Mouse (Mus musculus) lung, embryonic 15.5 days (tissue): ENCODE measurements around the gene 0610012G03Rik. TPM values are rescaled to one million over a fixed set of nuclear protein-coding genes. Genes with fewer than 3 reads are reported as not detected.
"Not testable (repeated sequence)": the region's sequence is repeated elsewhere in the genome, so short reads cannot be mapped to it uniquely, and the experiment has no call there.

Source experiments
- ATAC-seq: fragments of 200-750 bp; cut with Nextera tagmentation; 2 replicates; pipeline ENCODE4 v1.8.0; 2017; ENCODE audit warnings: moderate number of reproducible peaks, borderline replicate concordance; ENCODE audit not compliant: low FRiP score, low TSS enrichment; ENCODE audit errors: extremely low read depth
- H3K27ac ChIP-seq: fragments of 300-500 bp; sonication (generic); 2 replicates; pipeline ENCODE4 v1.5.1; 2015; ENCODE audit warnings: moderate library complexity, mild to moderate bottlenecking, inconsistent platforms
- H3K27me3 ChIP-seq: fragments of 300-500 bp; sonication (generic); 2 replicates; pipeline ENCODE4 v1.6.1; 2015; ENCODE audit warnings: inconsistent platforms
- H3K36me3 ChIP-seq: fragments of 300-500 bp; sonication (generic); 2 replicates; pipeline ENCODE4 v1.6.1; 2015; ENCODE audit warnings: inconsistent platforms
- H3K4me1 ChIP-seq: fragments of 300-500 bp; sonication (generic); 2 replicates; pipeline ENCODE4 v1.6.1; 2015; ENCODE audit warnings: inconsistent platforms
- H3K4me2 ChIP-seq: fragments of 300-500 bp; sonication (generic); 2 replicates; pipeline ENCODE4 v1.6.1; 2015; ENCODE audit warnings: inconsistent platforms, mild to moderate bottlenecking, moderate library complexity
- H3K4me3 ChIP-seq: fragments of 300-500 bp; sonication (generic); 2 replicates; pipeline ENCODE4 v1.5.1; 2015; ENCODE audit warnings: mild to moderate bottlenecking, inconsistent platforms
- H3K9ac ChIP-seq: fragments of 300-500 bp; sonication (generic); 2 replicates; pipeline ENCODE4 v1.6.1; 2015; ENCODE audit warnings: inconsistent platforms
- H3K9me3 ChIP-seq: fragments of 300-500 bp; sonication (generic); 2 replicates; pipeline ENCODE4 v1.6.1; 2016; ENCODE audit warnings: inconsistent platforms
- WGBS: fragments of 180-500 bp; shearing (Covaris S2); methylation state at CpG from one replicate; pipeline ENCODE4 v1.1.7; 2015; 5-methylcytosine and 5-hydroxymethylcytosine counted together
- polyA plus RNA-seq: library from polyadenylated mRNA; unstranded; fragments of >200 nt; fragmentation: Nextera tagmentation; extraction: Ambion mirVana; gene quantifications from 2 replicates; pipeline ENCODE4 v1.2.1, GENCODE M21; 2015

The 0610012G03Rik gene
- polyA plus RNA-seq = 75.7 and 77.3 TPM in 2 replicates

GRCm38 (mm10) chr16:31948345-31948774 lies at the start of gene 0610012G03Rik, which contains the start of gene Ncbp2:
Gene 0610012G03Rik, minus strand, starts transcription at chr16:31948494.
Gene Ncbp2, plus strand, starts transcription at chr16:31948513.
- H3K4me2 ChIP-seq = peak within 1 kb of the TSS; percentile 60
- peak within 1 kb of the TSS; percentile 83 for H3K27ac ChIP-seq
- H3K9ac ChIP-seq = peak within 1 kb of the TSS; percentile 83
- under 1% methylated on average over 55 of the region's 55 CpGs for WGBS
- no peaks in the 10 kb centered on the region for H3K27me3 ChIP-seq
- H3K36me3 ChIP-seq = peaks cover 16% of the 10 kb centered on the region; the same call in 1 of the 2 replicates
- no peaks in the 10 kb centered on the region for H3K9me3 ChIP-seq
- ATAC-seq = peak; percentile 89
- peak within 1 kb of the TSS; percentile 82 for H3K4me3 ChIP-seq
- H3K4me1 ChIP-seq = peaks cover 34% of the 10 kb centered on the region

DNA sequence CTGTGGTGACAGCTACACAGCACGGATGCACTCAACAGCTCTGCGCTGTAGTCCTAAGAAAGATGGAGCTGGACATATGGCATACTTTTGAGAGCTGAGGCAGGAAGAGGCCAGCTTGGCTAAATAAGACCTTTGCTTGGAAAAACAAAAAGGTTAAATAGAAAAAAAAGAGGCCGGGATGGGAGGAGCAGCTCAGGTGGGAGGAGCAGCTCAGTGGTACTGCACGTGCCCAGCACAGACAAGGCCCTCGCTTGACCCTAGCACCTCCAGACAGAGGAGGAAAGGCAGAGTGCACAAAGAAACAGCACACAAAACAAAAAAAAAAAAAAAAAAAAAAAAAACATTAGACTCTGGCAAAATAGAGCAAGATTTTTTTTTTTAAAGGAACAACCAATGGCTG lies 48.1 kb upstream of the 0610012G03Rik start:
- Histone ChIP-seq H3K27me3 (no peaks in the 10 kb centered on the region), H3K4me2 (no peak overlapping the region), H3K9ac (no peak overlapping the region), H3K9me3 (no peaks in the 10 kb centered on the region), H3K36me3 (peaks cover 15% of the 10 kb centered on the region), H3K4me1 (peaks cover 4% of the 10 kb centered on the region), H3K27ac (no peak overlapping the region), H3K4me3 (no peak overlapping the region)
- ATAC-seq = no peak
- WGBS = 82% methylated on average over 5 of the region's 5 CpGs

GRCm38 (mm10) chr16:31993946-31994345 lies 45.7 kb upstream of the 0610012G03Rik start:
- Histone ChIP-seq H3K9me3 (no peaks in the 10 kb centered on the region), H3K36me3 (peaks cover 25% of the 10 kb centered on the region), H3K4me2 (no peak overlapping the region), H3K27me3 (no peaks in the 10 kb centered on the region), H3K9ac (no peak overlapping the region), H3K4me3 (no peak overlapping the region), H3K4me1 (no peaks in the 10 kb centered on the region), H3K27ac (no peak overlapping the region)
- ATAC-seq = no peak

DNA sequence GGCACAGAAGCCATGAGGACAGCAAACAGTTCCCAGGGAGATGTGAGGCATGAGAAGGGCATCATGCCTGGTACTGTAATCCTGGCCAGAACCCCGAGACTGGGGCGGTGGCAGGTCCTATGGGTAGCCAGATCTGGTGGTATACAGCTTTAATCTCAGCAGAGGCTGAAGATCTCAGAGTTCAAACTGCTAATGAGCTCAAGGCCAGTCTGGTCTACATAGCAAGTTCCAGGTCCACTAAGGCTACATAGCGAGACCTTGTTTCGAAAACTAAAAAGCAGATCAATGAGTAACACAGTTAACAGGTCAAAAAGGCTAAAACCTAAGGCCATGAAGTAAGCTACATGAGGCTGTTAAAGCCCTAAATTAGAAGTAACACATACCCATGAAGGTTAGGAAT lies 44.9 kb upstream of the 0610012G03Rik start:
- Histone ChIP-seq H3K4me1 (no peaks in the 10 kb centered on the region), H3K27ac (no peak overlapping the region), H3K9ac (no peak overlapping the region), H3K4me2 (no peak overlapping the region), H3K27me3 (no peaks in the 10 kb centered on the region), H3K4me3 (no peak overlapping the region), H3K36me3 (peaks cover 29% of the 10 kb centered on the region), H3K9me3 (no peaks in the 10 kb centered on the region)
- no peak for ATAC-seq
- WGBS = 96% methylated on average over 4 of the region's 4 CpGs

DNA sequence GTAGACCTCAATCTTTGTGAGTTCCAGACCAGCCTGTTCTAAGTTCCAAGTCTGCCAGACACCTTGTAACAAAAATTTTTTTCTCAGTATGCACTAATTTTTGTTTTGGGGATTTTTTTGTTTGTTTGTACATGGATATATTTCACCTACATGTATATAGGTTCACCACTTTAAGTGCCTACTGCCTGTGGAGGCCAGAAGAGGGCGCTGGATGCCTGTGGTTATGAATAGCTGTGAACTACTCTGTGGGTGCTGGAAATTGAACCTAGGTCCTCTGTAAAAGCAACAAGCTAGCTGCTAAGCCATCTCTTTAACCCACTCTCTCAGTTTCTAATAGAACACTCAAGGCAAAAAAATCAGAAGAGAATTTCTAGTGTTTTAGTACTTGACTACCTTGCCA lies 43.7 kb upstream of the 0610012G03Rik start:
- no peak overlapping the region for H3K4me3 ChIP-seq
- H3K36me3 ChIP-seq = peaks cover 34% of the 10 kb centered on the region
- no peak for ATAC-seq
- H3K27me3 ChIP-seq = no peaks in the 10 kb centered on the region
- no peak overlapping the region for H3K9ac ChIP-seq
- no peaks in the 10 kb centered on the region for H3K9me3 ChIP-seq
- H3K4me1 ChIP-seq = no peaks in the 10 kb centered on the region
- no peak overlapping the region for H3K4me2 ChIP-seq
- 44% methylated on average over 1 of the region's 1 CpGs for WGBS
- H3K27ac ChIP-seq = no peak overlapping the region

- no peak overlapping the region for H3K9ac ChIP-seq
- no peak overlapping the region for H3K4me3 ChIP-seq
- 71% methylated on average over 5 of the region's 5 CpGs for WGBS
- no peak for ATAC-seq
- H3K4me2 ChIP-seq = no peak overlapping the region
- H3K27ac ChIP-seq = no peak overlapping the region
- peaks cover 43% of the 10 kb centered on the region for H3K36me3 ChIP-seq
- no peaks in the 10 kb centered on the region for H3K27me3 ChIP-seq
- H3K9me3 ChIP-seq = no peaks in the 10 kb centered on the region
- no peaks in the 10 kb centered on the region for H3K4me1 ChIP-seq
Observed at GRCm38 (mm10) chr16:31980946-31981345, 32.7 kb upstream of the 0610012G03Rik start.

DNA sequence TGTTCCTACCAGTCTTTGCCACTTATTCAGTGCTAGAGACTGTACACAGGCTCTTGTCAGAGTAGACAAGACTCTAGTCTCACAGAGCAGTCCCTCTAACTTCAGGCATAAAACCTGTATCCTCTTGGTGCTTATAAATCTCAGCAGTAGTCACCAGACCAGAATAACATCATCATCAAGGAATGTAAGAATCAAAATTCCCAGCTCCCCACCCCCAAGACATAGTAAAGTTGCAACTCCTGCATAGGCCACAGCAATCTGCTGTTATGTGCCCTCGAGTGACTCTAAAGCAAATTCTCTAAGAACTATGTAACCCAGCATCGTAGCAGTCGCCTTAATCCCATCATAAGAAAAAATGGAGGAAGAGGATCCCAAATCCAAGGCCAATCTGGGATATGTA lies 31.2 kb upstream of the 0610012G03Rik start:
- Histone ChIP-seq H3K9ac (no peak overlapping the region), H3K36me3 (peaks cover 47% of the 10 kb centered on the region), H3K4me1 (no peaks in the 10 kb centered on the region), H3K4me3 (no peak overlapping the region), H3K27ac (no peak overlapping the region), H3K27me3 (no peaks in the 10 kb centered on the region), H3K4me2 (no peak overlapping the region), H3K9me3 (no peaks in the 10 kb centered on the region)
- 85% methylated on average over 3 of the region's 3 CpGs for WGBS
- ATAC-seq = no peak

DNA sequence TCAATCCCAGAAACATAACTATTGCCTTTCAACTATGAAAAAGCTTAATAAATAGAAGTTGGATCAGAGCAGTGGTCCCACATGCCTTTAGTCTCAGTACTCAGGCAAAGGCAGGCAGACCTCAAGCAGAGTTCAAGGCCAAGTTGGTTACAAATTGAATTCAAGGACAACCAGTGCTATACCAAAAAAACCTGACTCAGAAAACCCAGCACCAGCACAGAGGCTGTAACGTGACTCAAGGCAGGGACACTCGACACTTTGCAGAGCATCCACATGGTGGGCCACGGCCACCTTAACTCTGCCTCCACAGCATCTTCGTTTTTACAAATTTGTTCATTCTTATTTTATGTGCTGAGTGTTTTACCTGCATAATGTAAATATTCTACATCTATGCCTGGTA lies 27.0 kb upstream of the 0610012G03Rik start:
- peaks cover 47% of the 10 kb centered on the region for H3K36me3 ChIP-seq
- no peak overlapping the region for H3K27ac ChIP-seq
- H3K4me3 ChIP-seq = no peak overlapping the region
- H3K4me1 ChIP-seq = no peaks in the 10 kb centered on the region
- no peaks in the 10 kb centered on the region for H3K27me3 ChIP-seq
- WGBS = 85% methylated on average over 4 of the region's 4 CpGs
- H3K9ac ChIP-seq = no peak overlapping the region
- ATAC-seq = no peak
- no peaks in the 10 kb centered on the region for H3K9me3 ChIP-seq
- no peak overlapping the region for H3K4me2 ChIP-seq

DNA sequence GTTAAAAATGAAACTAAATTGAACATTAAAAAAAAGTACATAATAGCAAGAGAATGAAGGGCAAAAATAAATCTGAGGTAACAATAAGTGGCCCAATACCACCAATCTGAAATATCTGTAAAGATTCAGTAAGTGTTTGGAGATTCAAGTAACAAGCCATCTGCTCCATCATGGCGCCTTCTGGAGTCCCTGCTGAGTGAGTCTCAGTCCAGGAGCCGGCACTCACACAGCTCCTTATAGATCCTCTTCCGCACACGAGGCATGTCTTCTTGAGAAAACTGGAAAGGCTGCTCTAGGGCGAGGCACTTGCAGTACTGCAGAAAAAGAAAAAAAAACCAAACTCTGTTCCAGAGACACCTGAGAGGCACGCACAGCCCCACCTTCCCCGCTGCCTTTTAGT lies 14.9 kb upstream of the 0610012G03Rik start:
- no peak overlapping the region for H3K4me3 ChIP-seq
- no peak overlapping the region for H3K4me2 ChIP-seq
- no peak for ATAC-seq
- peaks cover 65% of the 10 kb centered on the region for H3K36me3 ChIP-seq
- H3K9me3 ChIP-seq = no peaks in the 10 kb centered on the region
- WGBS = 86% methylated on average over 7 of the region's 7 CpGs
- no peaks in the 10 kb centered on the region for H3K27me3 ChIP-seq
- H3K9ac ChIP-seq = no peak overlapping the region
- H3K4me1 ChIP-seq = no peaks in the 10 kb centered on the region
- no peak overlapping the region for H3K27ac ChIP-seq

DNA sequence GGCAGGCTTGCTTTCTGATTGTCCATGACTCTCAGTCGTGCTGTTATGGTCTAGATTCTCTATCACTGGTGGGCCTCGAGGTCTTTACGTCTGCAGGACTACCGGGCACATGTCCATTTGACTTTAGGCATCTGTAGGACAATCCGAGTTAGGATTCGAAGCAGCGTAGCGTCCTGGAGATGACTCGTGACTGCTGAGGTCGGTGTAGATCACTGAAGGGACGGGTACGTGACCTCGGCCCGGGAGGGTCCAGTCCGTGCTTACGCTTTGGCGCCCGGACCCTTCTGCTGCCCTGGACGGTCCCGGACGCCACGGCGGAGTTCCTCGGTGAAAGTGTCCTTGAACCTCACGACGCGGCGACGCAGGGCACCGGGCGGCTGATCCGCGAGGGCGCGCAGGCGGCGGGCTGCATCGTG lies 385 bp downstream of the 0610012G03Rik start:
- H3K9ac ChIP-seq = peak overlapping the region; percentile 83
- ATAC-seq = peak; percentile 81
- peak overlapping the region; percentile 83 for H3K27ac ChIP-seq
- H3K36me3 ChIP-seq = peaks cover 16% of the 10 kb centered on the region; the same call in 1 of the 2 replicates
- WGBS = 0% methylated on average over 38 of the region's 38 CpGs
- H3K4me1 ChIP-seq = peaks cover 34% of the 10 kb centered on the region
- H3K4me2 ChIP-seq = peak overlapping the region; percentile 60
- H3K9me3 ChIP-seq = no peaks in the 10 kb centered on the region
- H3K4me3 ChIP-seq = peak overlapping the region; percentile 82
- H3K27me3 ChIP-seq = no peaks in the 10 kb centered on the region

DNA sequence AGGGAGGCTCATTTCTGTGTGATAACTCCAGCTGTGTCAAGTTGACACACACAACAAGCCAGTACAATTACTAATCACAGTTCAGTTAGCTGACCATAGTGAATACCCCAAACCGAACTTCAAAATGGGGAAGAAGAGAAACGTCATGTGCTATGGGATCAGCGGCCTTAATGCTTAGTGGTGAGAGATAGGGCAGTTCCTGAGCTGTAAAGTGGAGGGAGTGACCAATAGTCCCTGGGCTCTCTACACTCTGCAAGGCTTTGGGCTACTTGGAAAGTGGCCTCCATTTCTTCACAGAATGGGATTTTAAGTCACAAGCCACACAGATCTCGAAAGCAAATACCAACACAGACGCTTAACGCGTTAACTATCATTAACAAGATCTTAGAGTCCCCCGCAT lies 961 bp downstream of the 0610012G03Rik start:
- H3K4me3 ChIP-seq = peak overlapping the region; percentile 82
- peak overlapping the region; percentile 83 for H3K9ac ChIP-seq
- peaks cover 16% of the 10 kb centered on the region; the same call in 1 of the 2 replicates for H3K36me3 ChIP-seq
- ATAC-seq = no peak
- WGBS = 25% methylated on average over 8 of the region's 8 CpGs
- H3K4me2 ChIP-seq = peak overlapping the region; percentile 60
- H3K9me3 ChIP-seq = no peaks in the 10 kb centered on the region
- no peaks in the 10 kb centered on the region for H3K27me3 ChIP-seq
- no peak overlapping the region for H3K27ac ChIP-seq
- H3K4me1 ChIP-seq = peaks cover 34% of the 10 kb centered on the region

- H3K4me1 ChIP-seq = peaks cover 34% of the 10 kb centered on the region
- H3K4me2 ChIP-seq = peak overlapping the region; percentile 60; the same call in 1 of the 2 replicates
- not testable (repeated sequence) for H3K9ac ChIP-seq, H3K27me3 ChIP-seq, ATAC-seq, H3K27ac ChIP-seq, H3K9me3 ChIP-seq, H3K36me3 ChIP-seq, H3K4me3 ChIP-seq
- WGBS = 85% methylated on average over 6 of the region's 6 CpGs
Observed at GRCm38 (mm10) chr16:31945986-31946385, 2.3 kb downstream of the 0610012G03Rik start.

DNA sequence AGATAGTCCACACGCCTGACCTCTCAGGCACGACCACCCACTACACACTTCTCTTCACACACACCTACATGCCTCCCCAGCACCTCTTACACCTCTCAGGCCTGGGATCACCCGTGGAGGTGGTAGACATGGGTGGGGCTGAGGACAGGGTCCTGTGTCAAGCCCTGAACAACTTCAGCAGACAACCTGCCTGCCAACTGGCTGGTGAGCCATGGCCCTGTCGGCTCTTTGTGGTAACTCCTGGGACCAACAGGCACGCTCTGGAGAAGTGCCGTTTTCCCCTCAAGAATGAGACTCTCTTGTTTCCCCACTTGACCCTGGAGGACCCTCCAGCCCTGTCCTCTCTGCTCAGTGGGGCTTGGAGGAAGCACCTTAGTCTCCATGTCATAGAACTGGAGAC lies 2.9 kb downstream of the 0610012G03Rik start:
- Histone ChIP-seq H3K4me1 (peaks cover 34% of the 10 kb centered on the region), H3K27ac (no peak overlapping the region), H3K4me2 (no peak overlapping the region), H3K27me3 (no peaks in the 10 kb centered on the region), H3K4me3 (no peak overlapping the region), H3K36me3 (peaks cover 5% of the 10 kb centered on the region; the same call in 1 of the 2 replicates), H3K9me3 (no peaks in the 10 kb centered on the region), H3K9ac (no peak overlapping the region)
- WGBS = 80% methylated on average over 6 of the region's 6 CpGs
- no peak for ATAC-seq
